Comparison of ENCODE assay signal across 18 mouse cellular contexts in the genomic region with DNA sequence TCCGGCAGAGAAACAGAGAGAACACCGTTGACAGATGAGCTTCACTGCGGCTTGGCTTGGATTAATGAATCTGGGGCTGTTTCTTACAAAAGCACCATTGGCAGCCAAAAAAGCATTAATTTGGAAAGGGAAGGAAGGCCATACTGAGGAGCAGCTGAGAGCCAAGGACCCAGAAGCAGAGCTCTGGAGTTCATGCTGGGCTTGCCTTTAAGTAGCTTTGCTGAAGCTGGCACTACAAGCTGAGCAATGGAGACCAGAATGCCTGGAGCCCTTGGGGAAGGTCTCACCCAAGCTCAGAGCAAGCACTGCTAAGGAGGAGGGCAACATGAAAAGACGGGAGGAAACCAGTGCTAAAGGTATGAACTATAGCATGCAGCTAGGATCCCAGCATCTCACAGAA.
A peak's percentile ranks its signal among the peaks of the same experiment; 100 is the strongest.
DNase-seq lines count a peak whose midpoint lies in the region; ATAC-seq and TF ChIP-seq lines count a peak whose summit lies in the region.
"Had no signal": no experiment of that assay in that cellular context is flagged by ENCODE, and none has a peak within 500 bp of the region (broad histone marks: within the 10 kb centered on the region; RNA-seq: fewer than 3 reads in every experiment).

No protein-coding gene starts in this region.

- peak in 1 of 2 experiments; percentile 27 for DNase-seq in cerebellum, adult 2 months
- DNase-seq in cerebellum, postnatal 36 days = no peak
- no peak for DNase-seq in hindbrain, embryonic 10.5 days (ENCODE audit: low spot score)
- DNase-seq in hindbrain, embryonic 11.5 days (ENCODE audit: low spot score) = no peak
- DNase-seq in brain, adult 2 months (ENCODE audit: low read depth, low spot score) = peak; percentile 35
- DNase-seq in embryonic facial prominence, embryonic 14.5 days (ENCODE audit: low spot score) = no peak
- DNase-seq in spleen, adult 12 weeks (ENCODE audit: low spot score) = no peak
- DNase-seq in spleen, postnatal 14 days (ENCODE audit: low spot score in 2 of 2) = no peak
- DNase-seq: gastrocnemius, postnatal 25 days; kidney, postnatal 14 days; layer of hippocampus, postnatal 36 days had no signal

- TF ChIP-seq POLR2A in cerebellum, adult 2 months (IDR thresholded peaks at IDR 0.05; ENCODE audit: borderline replicate concordance, insufficient read depth, low read length) = no peak

- H3K9ac ChIP-seq in hindbrain, embryonic 11.5 days (ENCODE audit: low read depth, low read length) = no peak overlapping the region
- no peak overlapping the region for H3K9ac ChIP-seq in embryonic facial prominence, embryonic 14.5 days (ENCODE audit: low read depth, low read length)
- H3K9ac ChIP-seq: stomach, embryonic 15.5 days had no signal

- 14% methylated on average over 4 of the region's 4 CpGs for WGBS in cerebellum, adult 2 months
- 78% methylated on average over 4 of the region's 4 CpGs for WGBS in hindbrain, embryonic 10.5 days
- 77% methylated on average over 4 of the region's 4 CpGs for WGBS in hindbrain, embryonic 11.5 days
- 69% methylated on average over 4 of the region's 4 CpGs for WGBS in embryonic facial prominence, embryonic 14.5 days

- H3K27ac ChIP-seq in cerebellum, adult 2 months (ENCODE audit: insufficient read depth, low read length) = 0 out of 2 replicates have a peak overlapping the region, but pooled peaks have one; percentile 27
- H3K27ac ChIP-seq in hindbrain, embryonic 10.5 days = peak overlapping the region; percentile 25; the same call in 1 of the 2 replicates
- no peak overlapping the region for H3K27ac ChIP-seq in hindbrain, embryonic 11.5 days (ENCODE audit: low read depth, low read length)
- 0 out of 2 replicates have a peak overlapping the region, but pooled peaks have one; percentile 4 for H3K27ac ChIP-seq in embryonic facial prominence, embryonic 14.5 days (replicated peaks; ENCODE audit: low read depth, low read length)
- H3K27ac ChIP-seq: layer of hippocampus, adult 2 months; stomach, embryonic 15.5 days had no signal

- no peak for TF ChIP-seq CTCF in cerebellum, adult 2 months (IDR thresholded peaks at IDR 0.05; ENCODE audit: borderline replicate concordance, insufficient read depth, low read depth, low read length)

- no peak for ATAC-seq in hindbrain, embryonic 11.5 days (ENCODE audit: low FRiP score)
- ATAC-seq in embryonic facial prominence, embryonic 14.5 days (ENCODE audit: low read depth) = no peak
- ATAC-seq: hindbrain, embryonic 16.5 days; intestine, postnatal 0 days; midbrain, embryonic 16.5 days had no signal

- no peaks in the 10 kb centered on the region; the same call in 1 of the 2 replicates for H3K27me3 ChIP-seq in cerebellum, adult 2 months (ENCODE audit: control insufficient read depth, insufficient read depth, low read length)
- H3K27me3 ChIP-seq in hindbrain, embryonic 10.5 days (ENCODE audit: insufficient read depth, poor library complexity, severe bottlenecking) = no peaks in the 10 kb centered on the region
- H3K27me3 ChIP-seq in hindbrain, embryonic 11.5 days (ENCODE audit: control insufficient read depth, insufficient read depth, low read length) = no peaks in the 10 kb centered on the region
- no peaks in the 10 kb centered on the region for H3K27me3 ChIP-seq in embryonic facial prominence, embryonic 14.5 days (replicated peaks; ENCODE audit: control insufficient read depth, insufficient read depth, low read length)
- H3K27me3 ChIP-seq: stomach, embryonic 15.5 days had no signal

- no peak overlapping the region for H3K4me3 ChIP-seq in cerebellum, adult 2 months (replicated peaks; ENCODE audit: insufficient read depth, low read depth, low read length)
- no peak overlapping the region for H3K4me3 ChIP-seq in hindbrain, embryonic 10.5 days
- H3K4me3 ChIP-seq in hindbrain, embryonic 11.5 days (ENCODE audit: low read depth, low read length) = no peak overlapping the region
- H3K4me3 ChIP-seq in embryonic facial prominence, embryonic 14.5 days (ENCODE audit: low read depth, low read length) = no peak overlapping the region
- H3K4me3 ChIP-seq: layer of hippocampus, adult 2 months; stomach, embryonic 15.5 days had no signal

- H3K9me3 ChIP-seq in hindbrain, embryonic 10.5 days = no peaks in the 10 kb centered on the region
- no peaks in the 10 kb centered on the region for H3K9me3 ChIP-seq in hindbrain, embryonic 11.5 days (ENCODE audit: control insufficient read depth, low read length)
- H3K9me3 ChIP-seq in embryonic facial prominence, embryonic 14.5 days (ENCODE audit: control insufficient read depth, low read length) = peaks cover 4% of the 10 kb centered on the region
- H3K9me3 ChIP-seq: G1E; stomach, embryonic 15.5 days had no signal

- H3K36me3 ChIP-seq in hindbrain, embryonic 10.5 days = no peaks in the 10 kb centered on the region
- H3K36me3 ChIP-seq in hindbrain, embryonic 11.5 days (ENCODE audit: control insufficient read depth, insufficient read depth, low read length) = no peaks in the 10 kb centered on the region
- H3K36me3 ChIP-seq in embryonic facial prominence, embryonic 14.5 days (ENCODE audit: control insufficient read depth, insufficient read depth, low read length) = no peaks in the 10 kb centered on the region
- H3K36me3 ChIP-seq: G1E; stomach, embryonic 15.5 days had no signal

- no peak overlapping the region for H3K4me2 ChIP-seq in hindbrain, embryonic 11.5 days (replicated peaks; ENCODE audit: low read depth, low read length)
- no peak overlapping the region for H3K4me2 ChIP-seq in embryonic facial prominence, embryonic 14.5 days (ENCODE audit: low read depth, low read length)
- H3K4me2 ChIP-seq: liver, embryonic 11.5 days; stomach, embryonic 15.5 days had no signal

- H3K4me1 ChIP-seq in cerebellum, adult 2 months (ENCODE audit: control insufficient read depth, insufficient read depth, low read length) = peaks cover 4% of the 10 kb centered on the region; the same call in 1 of the 2 replicates
- H3K4me1 ChIP-seq in hindbrain, embryonic 10.5 days (replicated peaks) = peaks cover 23% of the 10 kb centered on the region
- 0 out of 2 replicates have a peak, but pooled peaks cover 2% of the 10 kb centered on the region for H3K4me1 ChIP-seq in hindbrain, embryonic 11.5 days (replicated peaks; ENCODE audit: control insufficient read depth, insufficient read depth, low read length)
- H3K4me1 ChIP-seq in embryonic facial prominence, embryonic 14.5 days (ENCODE audit: control insufficient read depth, insufficient read depth, low read length) = peaks cover 13% of the 10 kb centered on the region; the same call in 1 of the 2 replicates
